Mouse (Mus musculus) heart, embryonic 16.5 days (tissue): ENCODE measurements around the gene Isg15. TPM values are rescaled to one million over a fixed set of nuclear protein-coding genes. Genes with fewer than 3 reads are reported as not detected.

ENCODE experiments used
- ATAC-seq: fragments of 200-750 bp; cut with Nextera tagmentation; replicated peaks from 2 replicates; pipeline ENCODE4 v1.8.0; 2017; ENCODE audit warnings: moderate number of reproducible peaks; ENCODE audit not compliant: insufficient read depth, low FRiP score; ENCODE audit errors: extremely low read depth
- H3K27ac ChIP-seq: fragments of 300-500 bp; sonication (generic); 2 replicates; pipeline ENCODE4 v1.5.1; 2014; ENCODE audit warnings: mild to moderate bottlenecking, low read length, control low read depth, moderate library complexity
- H3K27me3 ChIP-seq: fragments of 300-500 bp; sonication (generic); 2 replicates; pipeline ENCODE4 v1.6.1; 2014; ENCODE audit warnings: low read length, mixed read lengths; ENCODE audit not compliant: control insufficient read depth, insufficient read depth
- H3K36me3 ChIP-seq: fragments of 300-500 bp; sonication (generic); 2 replicates; pipeline ENCODE4 v1.6.1; 2014; ENCODE audit not compliant: control insufficient read depth, insufficient read depth
- H3K4me1 ChIP-seq: fragments of 300-500 bp; sonication (generic); 2 replicates; pipeline ENCODE4 v1.6.1; 2014; ENCODE audit warnings: low read length, mixed read lengths; ENCODE audit not compliant: control insufficient read depth, insufficient read depth
- H3K4me2 ChIP-seq: fragments of 300-500 bp; sonication (generic); 2 replicates; pipeline ENCODE4 v1.6.1; 2014; ENCODE audit warnings: low read depth, mild to moderate bottlenecking, control low read depth, low read length
- H3K4me3 ChIP-seq: fragments of 300-500 bp; sonication (generic); 2 replicates; pipeline ENCODE4 v1.5.1; 2014; ENCODE audit warnings: mild to moderate bottlenecking, control low read depth, low read length
- H3K9ac ChIP-seq: fragments of 300-500 bp; sonication (generic); 2 replicates; pipeline ENCODE4 v1.6.1; 2014; ENCODE audit warnings: low read length, control low read depth
- H3K9me3 ChIP-seq: fragments of 300-500 bp; sonication (generic); replicated peaks from 2 replicates; pipeline ENCODE4 v1.6.1; 2016; ENCODE audit warnings: low read length; ENCODE audit not compliant: control insufficient read depth
- WGBS: fragments of 180-500 bp; shearing (Covaris S2); extraction: QIAGEN DNeasy Blood & Tissue Kit; methylation state at CpG from one replicate; pipeline ENCODE4 v1.1.7; 2014; 5-methylcytosine and 5-hydroxymethylcytosine counted together
- polyA plus RNA-seq: library from polyadenylated mRNA; unstranded; fragments of >200 nt; fragmentation: Nextera tagmentation; extraction: Ambion mirVana; gene quantifications from 2 replicates; pipeline ENCODE4 v1.2.1, GENCODE M21; 2015

Gene Isg15
- polyA plus RNA-seq, 1 experiment from 2014 or later, result 9.1 TPM

DNA sequence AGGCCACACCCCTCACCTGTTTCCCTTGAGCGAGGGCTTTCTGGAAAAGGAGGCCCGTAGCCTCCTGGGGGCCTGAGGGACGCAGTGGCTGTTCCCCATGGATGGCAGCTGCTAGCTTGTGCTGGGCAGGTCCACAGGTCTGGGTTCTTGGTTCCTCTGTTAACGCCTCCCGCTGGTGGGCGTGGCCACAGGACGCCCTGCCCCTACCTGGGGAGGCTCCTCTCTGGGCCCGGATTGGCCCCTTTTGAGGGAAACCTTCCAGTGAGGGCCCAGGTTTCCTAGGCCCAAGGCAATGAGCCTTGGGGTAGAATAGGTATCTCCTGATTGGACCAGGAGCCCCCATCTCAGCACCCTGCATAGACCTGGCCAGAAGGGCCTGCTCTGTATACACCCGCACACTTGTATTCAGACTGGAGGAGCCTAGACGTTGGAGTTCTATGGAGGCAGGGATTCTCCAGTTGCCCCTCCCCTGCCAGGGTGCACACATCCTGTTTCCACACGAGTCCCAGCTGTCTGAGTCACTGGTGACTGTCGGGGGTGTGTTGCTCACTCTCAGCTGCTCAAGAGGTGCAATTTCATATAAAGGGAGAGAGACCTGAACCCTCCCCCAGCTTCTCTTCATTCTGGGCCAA lies 27.9 kb upstream of the Isg15 start:
- Histone ChIP-seq H3K4me2 (peak overlapping the region; percentile 23), H3K27ac (no peak overlapping the region), H3K36me3 (peaks cover 27% of the 10 kb centered on the region), H3K9ac (peak overlapping the region; percentile 21; the same call in 1 of the 2 replicates), H3K27me3 (no peaks in the 10 kb centered on the region), H3K9me3 (no peaks in the 10 kb centered on the region), H3K4me1 (peaks cover 8% of the 10 kb centered on the region), H3K4me3 (peak overlapping the region; percentile 19; the same call in 1 of the 2 replicates)
- 30% methylated on average over 12 of the region's 12 CpGs for WGBS
- peak; percentile 31; the same call in 1 of the 2 replicates for ATAC-seq

- WGBS, result 32% methylated on average over 18 of the region's 18 CpGs
- peak overlapping the region; percentile 21; the same call in 1 of the 2 replicates for H3K9ac ChIP-seq
Observed at GRCm38 (mm10) chr4:156227752-156228392, 27.3 kb upstream of the Isg15 start.

DNA sequence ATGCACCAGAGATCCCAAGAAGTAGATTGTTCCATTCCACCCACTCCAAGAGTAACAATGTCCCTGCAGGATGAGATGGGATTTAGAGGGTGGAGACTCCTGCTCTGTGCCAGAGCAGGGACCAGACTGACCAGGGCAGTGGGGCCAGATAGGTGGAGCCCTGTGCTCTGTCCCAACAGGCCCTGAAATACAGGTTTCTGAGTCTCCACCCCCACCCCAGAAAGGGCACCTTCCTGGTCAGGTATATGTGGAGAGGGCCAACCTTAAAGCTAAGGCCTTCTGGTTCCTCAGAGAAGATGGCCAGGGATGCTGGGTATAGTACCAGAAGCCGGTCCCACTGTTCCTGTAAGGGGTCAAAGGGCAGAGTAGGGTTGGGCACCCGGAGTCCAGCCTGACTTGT lies 23.7 kb upstream of the Isg15 start:
- 78% methylated on average over 2 of the region's 2 CpGs for WGBS
- Histone ChIP-seq H3K4me1 (peaks cover 11% of the 10 kb centered on the region), H3K27ac (no peak overlapping the region), H3K4me3 (no peak overlapping the region), H3K9me3 (no peaks in the 10 kb centered on the region), H3K36me3 (peaks cover 6% of the 10 kb centered on the region; the same call in 1 of the 2 replicates), H3K27me3 (no peaks in the 10 kb centered on the region), H3K9ac (no peak overlapping the region), H3K4me2 (no peak overlapping the region)
- ATAC-seq, result no peak

More at GRCm38 (mm10) chr4:156227752-156228392, 27.3 kb upstream of the Isg15 start:
- Histone ChIP-seq H3K4me1 (peaks cover 8% of the 10 kb centered on the region), H3K9me3 (no peaks in the 10 kb centered on the region), H3K4me2 (peak overlapping the region; percentile 23), H3K27me3 (no peaks in the 10 kb centered on the region), H3K4me3 (peak overlapping the region; percentile 19; the same call in 1 of the 2 replicates), H3K36me3 (peaks cover 27% of the 10 kb centered on the region), H3K27ac (no peak overlapping the region)
- 0 out of 2 replicates have a peak, but pooled peaks have one; percentile 34 for ATAC-seq

GRCm38 (mm10) chr4:156219936-156220335 lies 19.3 kb upstream of the Isg15 start:
- no peak overlapping the region for H3K4me2 ChIP-seq
- peaks cover 21% of the 10 kb centered on the region for H3K4me1 ChIP-seq
- H3K27ac ChIP-seq, result no peak overlapping the region
- no peak for ATAC-seq
- no peaks in the 10 kb centered on the region for H3K9me3 ChIP-seq
- WGBS, result 87% methylated on average over 11 of the region's 11 CpGs
- no peak overlapping the region for H3K4me3 ChIP-seq
- no peak overlapping the region for H3K9ac ChIP-seq
- peaks cover 6% of the 10 kb centered on the region; the same call in 1 of the 2 replicates for H3K36me3 ChIP-seq
- no peaks in the 10 kb centered on the region for H3K27me3 ChIP-seq

- Histone ChIP-seq H3K9ac (peak overlapping the region; percentile 70), H3K27me3 (no peaks in the 10 kb centered on the region), H3K27ac (no peak overlapping the region; the same call in 1 of the 2 replicates), H3K4me2 (peak overlapping the region; percentile 55), H3K9me3 (no peaks in the 10 kb centered on the region), H3K4me1 (peaks cover 21% of the 10 kb centered on the region), H3K4me3 (no peak overlapping the region; the same call in 1 of the 2 replicates), H3K36me3 (peaks cover 4% of the 10 kb centered on the region; the same call in 1 of the 2 replicates)
- WGBS, result 81% methylated on average over 16 of the region's 16 CpGs
- no peak for ATAC-seq
Observed at GRCm38 (mm10) chr4:156217838-156218237, 17.2 kb upstream of the Isg15 start.

GRCm38 (mm10) chr4:156217022-156217669 lies 16.5 kb upstream of the Isg15 start:
- Histone ChIP-seq H3K27me3 (no peaks in the 10 kb centered on the region), H3K4me3 (peak overlapping the region; percentile 36), H3K36me3 (peaks cover 4% of the 10 kb centered on the region; the same call in 1 of the 2 replicates), H3K4me1 (peaks cover 21% of the 10 kb centered on the region), H3K4me2 (peak overlapping the region; percentile 55), H3K27ac (peak overlapping the region; percentile 67), H3K9ac (peak overlapping the region; percentile 70), H3K9me3 (no peaks in the 10 kb centered on the region)
- ATAC-seq, result no peak; the same call in 1 of the 2 replicates
- WGBS, result 62% methylated on average over 16 of the region's 16 CpGs

- no peaks in the 10 kb centered on the region for H3K9me3 ChIP-seq
- H3K9ac ChIP-seq, result peak overlapping the region; percentile 57
- H3K27ac ChIP-seq, result peak overlapping the region; percentile 83
- H3K4me2 ChIP-seq, result peak overlapping the region; percentile 55
- 75% methylated on average over 2 of the region's 2 CpGs for WGBS
- H3K27me3 ChIP-seq, result no peaks in the 10 kb centered on the region
- no peak for ATAC-seq
- H3K4me1 ChIP-seq, result peaks cover 21% of the 10 kb centered on the region
- H3K4me3 ChIP-seq, result peak overlapping the region; percentile 36
- H3K36me3 ChIP-seq, result peaks cover 4% of the 10 kb centered on the region; the same call in 1 of the 2 replicates
Observed at GRCm38 (mm10) chr4:156216196-156216595, 15.6 kb upstream of the Isg15 start.

DNA sequence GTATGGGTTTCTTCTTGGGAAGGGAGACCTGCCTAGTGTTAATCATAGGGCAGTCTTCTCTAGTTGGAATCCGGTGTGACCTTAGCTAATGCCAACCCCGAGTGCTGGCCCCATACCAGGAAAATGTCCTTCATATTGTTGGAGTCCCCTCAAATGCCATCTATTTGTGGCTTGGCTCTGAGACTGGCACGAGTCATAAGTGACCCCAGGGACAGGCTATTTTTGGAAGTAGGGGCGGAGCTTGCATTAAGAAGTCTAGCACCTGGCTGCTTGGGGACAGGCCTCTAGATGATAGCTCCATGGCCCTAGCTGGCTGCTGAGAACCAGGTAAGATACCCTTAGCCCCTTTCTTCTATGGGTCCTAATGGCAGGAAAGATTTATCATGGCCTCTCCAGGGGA lies 15.0 kb upstream of the Isg15 start, which contains the start of gene Perm1:
TSS of gene Perm1 (plus strand) at position 220 of the 400 bp plus-strand sequence.
- no peaks in the 10 kb centered on the region for H3K9me3 ChIP-seq
- peak within 1 kb of the TSS; percentile 36 for H3K4me3 ChIP-seq
- H3K9ac ChIP-seq, result peak within 1 kb of the TSS; percentile 70
- H3K36me3 ChIP-seq, result peaks cover 4% of the 10 kb centered on the region; the same call in 1 of the 2 replicates
- peak; percentile 89 for ATAC-seq
- no peaks in the 10 kb centered on the region for H3K27me3 ChIP-seq
- peaks cover 21% of the 10 kb centered on the region for H3K4me1 ChIP-seq
- WGBS, result 35% methylated on average over 4 of the region's 4 CpGs
- H3K27ac ChIP-seq, result peak within 1 kb of the TSS; percentile 83
- peak within 1 kb of the TSS; percentile 55 for H3K4me2 ChIP-seq
